25 mouse cellular contexts compared by ENCODE assay signal in the genomic region with DNA sequence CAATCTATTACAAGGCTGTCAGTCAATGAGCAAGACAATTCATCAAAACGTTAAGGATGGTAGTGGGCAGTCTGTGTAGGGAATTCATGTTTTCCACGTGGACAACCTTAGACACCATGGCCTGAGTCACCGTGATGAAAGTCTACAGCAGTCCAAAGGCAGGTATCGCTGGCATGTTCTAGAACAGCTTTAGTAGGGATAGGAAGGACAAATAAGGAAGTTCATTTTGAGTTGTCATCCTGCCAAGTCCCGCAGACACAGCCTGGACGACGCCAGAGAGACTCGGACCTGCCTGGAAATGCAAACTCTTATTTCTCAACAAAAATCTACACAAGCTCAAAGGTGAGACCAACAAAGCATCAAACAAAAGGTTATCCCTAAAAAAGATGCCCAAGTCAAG. TPM values are rescaled to one million over a fixed set of nuclear protein-coding genes. Genes with fewer than 3 reads are reported as not detected.
DNase-seq lines count a peak whose midpoint lies in the region; ATAC-seq and TF ChIP-seq lines count a peak whose summit lies in the region.
"Had no signal": no experiment of that assay in that cellular context is flagged by ENCODE, and none has a peak within 500 bp of the region (broad histone marks: within the 10 kb centered on the region; RNA-seq: fewer than 3 reads in every experiment).

No protein-coding gene starts in this region.

- DNase-seq in kidney, adult 2 months, result peak; percentile 40
- DNase-seq in urinary bladder, postnatal 14 days (ENCODE audit: low spot score), result peak; percentile 38
- no peak for DNase-seq in urinary bladder, postnatal 25 days (ENCODE audit: low spot score)
- peak; percentile 69 for DNase-seq in lung, postnatal 36 days
- DNase-seq in stomach, postnatal 0 days (ENCODE audit: low spot score), result peak; percentile 66
- no peak for DNase-seq in heart, adult 11 months
- no peak for DNase-seq in midbrain, embryonic 11.5 days (ENCODE audit: low spot score, missing footprints)
- DNase-seq: adrenal gland, adult 2 months; cerebellum, adult 11-12 months; gastrocnemius, postnatal 25 days; kidney, postnatal 36 days; retina, postnatal 1 day; thymus, adult 18-20 months; thymus, postnatal 4 days had no signal

- H3K4me1 ChIP-seq in kidney, adult 2 months (ENCODE audit: control insufficient read depth, insufficient read depth, low read length), result peaks cover 2% of the 10 kb centered on the region
- H3K4me1 ChIP-seq in kidney, embryonic 15.5 days, result peaks cover 44% of the 10 kb centered on the region
- H3K4me1 ChIP-seq in stomach, postnatal 0 days (replicated peaks; ENCODE audit: control insufficient read depth, insufficient read depth), result peaks cover 16% of the 10 kb centered on the region
- peaks cover 8% of the 10 kb centered on the region; the same call in 1 of the 2 replicates for H3K4me1 ChIP-seq in midbrain, embryonic 11.5 days (ENCODE audit: control insufficient read depth, insufficient read depth, low read length)

- no peaks in the 10 kb centered on the region for H3K9me3 ChIP-seq in kidney, embryonic 15.5 days (replicated peaks)
- H3K9me3 ChIP-seq in stomach, postnatal 0 days (ENCODE audit: control insufficient read depth, low read length), result no peaks in the 10 kb centered on the region
- no peaks in the 10 kb centered on the region for H3K9me3 ChIP-seq in midbrain, embryonic 11.5 days (ENCODE audit: control insufficient read depth, low read length)
- H3K9me3 ChIP-seq: forebrain, embryonic 10.5 days; limb, embryonic 12.5 days; midbrain, embryonic 12.5 days; stomach, embryonic 15.5 days had no signal

- H3K27ac ChIP-seq in kidney, adult 2 months (ENCODE audit: insufficient read depth, low read depth, low read length), result no peak overlapping the region
- H3K27ac ChIP-seq in kidney, embryonic 15.5 days, result no peak overlapping the region
- H3K27ac ChIP-seq in stomach, postnatal 0 days (replicated peaks), result peak overlapping the region; percentile 65
- H3K27ac ChIP-seq in midbrain, embryonic 11.5 days (ENCODE audit: low read depth, low read length), result no peak overlapping the region
- H3K27ac ChIP-seq: forebrain, embryonic 10.5 days; hindbrain, embryonic 14.5 days; limb, embryonic 12.5 days; liver, embryonic 14.5 days; macrophage; midbrain, embryonic 12.5 days; stomach, embryonic 15.5 days had no signal

- 61% methylated on average over 8 of the region's 8 CpGs for WGBS in kidney, adult 2 months
- 72% methylated on average over 8 of the region's 8 CpGs for WGBS in kidney, embryonic 15.5 days
- WGBS in stomach, postnatal 0 days, result 29% methylated on average over 8 of the region's 8 CpGs
- 85% methylated on average over 8 of the region's 8 CpGs for WGBS in midbrain, embryonic 11.5 days

- H3K36me3 ChIP-seq in kidney, adult 2 months (ENCODE audit: control insufficient read depth, insufficient read depth, low read length), result no peaks in the 10 kb centered on the region
- H3K36me3 ChIP-seq in kidney, embryonic 15.5 days, result no peaks in the 10 kb centered on the region
- H3K36me3 ChIP-seq in stomach, postnatal 0 days (ENCODE audit: control insufficient read depth, insufficient read depth, low read length), result no peaks in the 10 kb centered on the region
- H3K36me3 ChIP-seq in midbrain, embryonic 11.5 days (ENCODE audit: control insufficient read depth, insufficient read depth, low read length), result no peaks in the 10 kb centered on the region
- H3K36me3 ChIP-seq: forebrain, embryonic 10.5 days; limb, embryonic 12.5 days; midbrain, embryonic 12.5 days; stomach, embryonic 15.5 days had no signal

- TF ChIP-seq EP300 in stomach, postnatal 0 days (optimal IDR thresholded peaks at IDR 0.05), result no peak

- H3K9ac ChIP-seq in kidney, embryonic 15.5 days, result no peak overlapping the region
- H3K9ac ChIP-seq in stomach, postnatal 0 days (ENCODE audit: low read length), result no peak overlapping the region
- H3K9ac ChIP-seq in midbrain, embryonic 11.5 days (ENCODE audit: low read length), result no peak overlapping the region
- H3K9ac ChIP-seq: hindbrain, embryonic 14.5 days; limb, embryonic 12.5 days; liver, embryonic 14.5 days; midbrain, embryonic 12.5 days; stomach, embryonic 15.5 days had no signal

- H3K27me3 ChIP-seq in kidney, adult 2 months (replicated peaks; ENCODE audit: control insufficient read depth, insufficient read depth, low read length), result no peaks in the 10 kb centered on the region
- no peaks in the 10 kb centered on the region for H3K27me3 ChIP-seq in kidney, embryonic 15.5 days
- H3K27me3 ChIP-seq in stomach, postnatal 0 days (ENCODE audit: control insufficient read depth, insufficient read depth, low read length), result no peaks in the 10 kb centered on the region
- H3K27me3 ChIP-seq in midbrain, embryonic 11.5 days (ENCODE audit: control insufficient read depth, insufficient read depth, low read length), result no peaks in the 10 kb centered on the region
- H3K27me3 ChIP-seq: limb, embryonic 12.5 days; midbrain, embryonic 12.5 days; Patski; stomach, embryonic 15.5 days had no signal

- no peak for ATAC-seq in kidney, embryonic 15.5 days (replicated peaks; ENCODE audit: low FRiP score)
- ATAC-seq in stomach, postnatal 0 days (ENCODE audit: low FRiP score, low TSS enrichment), result peak; percentile 80
- ATAC-seq in midbrain, embryonic 11.5 days (ENCODE audit: low FRiP score), result no peak
- ATAC-seq: CD4-positive, CD25-positive, alpha-beta regulatory T cell, adult 4 months; forebrain, embryonic 16.5 days; Patski had no signal

- no peak for TF ChIP-seq POLR2A in kidney, adult 2 months (IDR thresholded peaks at IDR 0.05; ENCODE audit: low read depth, low read length)

- TF ChIP-seq CTCF in kidney, adult 2 months (conservative IDR thresholded peaks at IDR 0.05; ENCODE audit: insufficient read depth, insufficient read length, low read depth, low read length), result no peak
- no peak for TF ChIP-seq CTCF in stomach, postnatal 0 days (IDR thresholded peaks at IDR 0.05; ENCODE audit: low read depth)

- H3K4me3 ChIP-seq in kidney, adult 2 months (ENCODE audit: insufficient read depth, low read depth, low read length), result no peak overlapping the region
- H3K4me3 ChIP-seq in kidney, embryonic 15.5 days (replicated peaks), result no peak overlapping the region
- no peak overlapping the region for H3K4me3 ChIP-seq in stomach, postnatal 0 days (ENCODE audit: low read depth, low read length)
- H3K4me3 ChIP-seq in midbrain, embryonic 11.5 days (ENCODE audit: low read depth, low read length), result no peak overlapping the region
- H3K4me3 ChIP-seq: forebrain, embryonic 10.5 days; limb, embryonic 12.5 days; midbrain, embryonic 12.5 days; stomach, embryonic 15.5 days had no signal

- no peak overlapping the region for H3K4me2 ChIP-seq in kidney, embryonic 15.5 days
- H3K4me2 ChIP-seq in stomach, postnatal 0 days (replicated peaks; ENCODE audit: low read depth), result no peak overlapping the region
- H3K4me2 ChIP-seq in midbrain, embryonic 11.5 days, result no peak overlapping the region
- H3K4me2 ChIP-seq: hindbrain, embryonic 14.5 days; limb, embryonic 12.5 days; midbrain, embryonic 12.5 days; stomach, embryonic 15.5 days had no signal

RNA-seq across cellular contexts. Expression of gene Nfkbia, which starts 32.7 kb away (rescaled TPM):
- 90.0 and 93.3 TPM in 2 replicates for polyA plus RNA-seq in kidney, adult 2 months (2012; rRNA removed)
- 78.2 and 80.3 TPM in 2 replicates for polyA plus RNA-seq in kidney, embryonic 15.5 days (2015; fragmentation: Nextera tagmentation; extraction: Ambion mirVana)
- 110 and 119 TPM in 2 replicates for polyA plus RNA-seq in stomach, postnatal 0 days (2015; fragmentation: Nextera tagmentation; extraction: Ambion mirVana)
- polyA plus RNA-seq in midbrain, embryonic 11.5 days (2014; fragmentation: Nextera tagmentation; extraction: Ambion mirVana), result 43.1 and 45.0 TPM in 2 replicates

Comparison
In these comparisons a context has a peak if more than half of its experiments do, and no peak if none do; other contexts are left out.
1. DNase-seq: peak in kidney, adult 2 months (single experiment), urinary bladder, postnatal 14 days (single experiment), lung, postnatal 36 days (single experiment) and stomach, postnatal 0 days (single experiment); none in urinary bladder, postnatal 25 days (single experiment), heart, adult 11 months (single experiment) and midbrain, embryonic 11.5 days (single experiment).